Mouse (Mus musculus) heart, adult 2 months (tissue): ENCODE measurements around the gene Gnl3l.

ENCODE experiments used
- CTCF ChIP-seq: fragments of 200-600 bp; IDR thresholded peaks from 2 replicates; pipeline ENCODE4 v1.8.1; 2022; ENCODE audit warnings: antibody characterized with exemption, mild to moderate bottlenecking, moderate library complexity
- EP300 ChIP-seq: fragments of 200-500 bp; IDR thresholded peaks from 2 replicates; pipeline ENCODE4 v1.6.1; 2011; ENCODE audit warnings: low read depth, low read length, control low read depth; ENCODE audit not compliant: insufficient read depth

GRCm38 (mm10) chrX:150963027-150963426 lies 54.1 kb downstream of the Gnl3l start:
- TF ChIP-seq CTCF, result peak; percentile 60
- TF ChIP-seq EP300, result no peak
